Mouse (Mus musculus) frontal cortex, postnatal 36 days (tissue): ENCODE measurements at regions not wholly inside any gene's neighbourhood (a gene's known extent, or its start where the extent isn't known, plus 50 kb on each side); places are given as distances from the start of the nearest gene placed in this dataset.

Experiments
- DNase-seq, 2 experiments: peaks; one replicate each; pipeline ENCODE4 v3.0.0; 2022; ENCODE audit warnings: low spot score in 2 of 2

GRCm38 (mm10) chr12:7919709-7920324, 57.6 kb upstream of the Apob start:
- DNase-seq, result no peak

- no peak for DNase-seq
Observed at GRCm38 (mm10) chr12:7920888-7921287, 56.6 kb upstream of the Apob start.
